Mouse (Mus musculus): ENCODE data around the gene Ckmt2.

Ckmt2 gene

DNA sequence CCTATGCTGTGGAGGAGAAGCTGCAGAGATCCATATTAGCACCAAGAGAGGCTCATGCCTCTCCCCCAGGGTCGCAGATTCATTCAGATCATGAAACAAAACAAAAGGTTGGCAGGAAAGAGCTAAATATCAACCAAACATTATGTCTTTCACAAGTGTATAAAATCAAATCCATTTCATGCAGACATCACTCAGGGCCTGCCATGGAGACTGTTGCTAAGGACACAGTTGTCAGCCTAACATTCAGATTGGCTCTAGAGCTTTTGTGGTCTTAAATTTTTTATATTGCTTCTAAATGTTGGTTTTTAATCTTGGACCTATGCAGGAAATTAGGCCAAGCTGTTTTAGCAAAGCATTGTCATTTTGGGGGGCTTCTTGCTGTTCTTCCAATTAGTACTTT, 8.1 kb downstream of the Ckmt2 start:
- DNase-seq = no peak

DNA sequence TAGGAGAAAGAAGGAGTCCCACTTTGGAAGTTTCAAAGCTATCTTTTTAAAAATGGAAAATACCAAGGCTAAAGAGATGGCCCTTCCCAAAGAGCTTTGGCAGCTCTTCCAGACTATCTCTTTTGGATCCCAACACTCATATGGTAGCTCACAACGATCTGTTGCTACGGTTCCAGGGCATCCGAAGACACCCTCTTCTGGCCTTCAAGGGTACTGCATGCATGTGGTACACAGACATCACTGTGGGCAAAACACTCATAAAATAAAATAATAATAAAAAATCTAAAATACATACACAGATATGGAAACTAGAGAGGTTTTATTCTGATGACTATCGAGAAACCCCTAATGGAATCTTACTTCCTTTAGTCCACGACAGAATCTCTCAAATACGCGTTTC, 17.9 kb downstream of the Ckmt2 start:
- peak; percentile 11 for DNase-seq

DNA sequence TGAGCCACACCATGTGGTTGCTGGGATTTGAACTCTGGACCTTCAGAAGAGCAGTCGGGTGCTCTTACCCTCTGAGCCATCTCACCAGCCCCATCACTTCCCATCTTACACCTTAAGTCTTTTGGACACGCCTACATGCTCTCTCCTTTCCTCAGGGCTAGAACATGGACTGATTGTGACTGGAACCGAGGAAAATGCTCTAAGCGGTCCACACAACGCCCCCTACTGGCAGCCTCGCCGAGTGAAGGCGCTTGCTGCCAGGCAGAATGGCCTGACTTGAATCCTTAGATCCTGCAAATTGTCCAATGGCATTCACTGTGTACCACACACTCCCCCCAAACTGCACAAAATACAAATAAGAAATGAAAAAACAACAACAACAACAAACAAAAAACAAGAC, 19.3 kb downstream of the Ckmt2 start:
- DNase-seq = no peak

DNA sequence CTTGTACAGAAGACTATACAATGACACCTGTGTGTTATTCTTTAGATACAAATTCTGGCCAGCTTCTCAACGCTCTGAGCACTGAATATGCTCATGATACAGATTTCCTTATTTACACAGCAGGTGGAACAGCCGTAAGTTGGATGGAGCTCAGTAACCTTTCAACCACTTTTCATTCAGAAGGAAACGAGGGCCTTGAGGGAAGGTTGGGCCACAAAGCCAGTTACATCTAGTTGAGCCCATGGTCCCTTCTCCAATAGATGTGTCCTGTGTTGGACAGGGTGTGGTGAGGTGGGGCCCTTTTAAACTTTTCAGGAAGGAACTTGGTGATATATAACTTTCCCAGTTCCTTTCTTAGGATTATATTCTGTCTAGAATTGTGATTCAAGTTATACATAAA, 22.3 kb downstream of the Ckmt2 start:
- DNase-seq = no peak

DNA sequence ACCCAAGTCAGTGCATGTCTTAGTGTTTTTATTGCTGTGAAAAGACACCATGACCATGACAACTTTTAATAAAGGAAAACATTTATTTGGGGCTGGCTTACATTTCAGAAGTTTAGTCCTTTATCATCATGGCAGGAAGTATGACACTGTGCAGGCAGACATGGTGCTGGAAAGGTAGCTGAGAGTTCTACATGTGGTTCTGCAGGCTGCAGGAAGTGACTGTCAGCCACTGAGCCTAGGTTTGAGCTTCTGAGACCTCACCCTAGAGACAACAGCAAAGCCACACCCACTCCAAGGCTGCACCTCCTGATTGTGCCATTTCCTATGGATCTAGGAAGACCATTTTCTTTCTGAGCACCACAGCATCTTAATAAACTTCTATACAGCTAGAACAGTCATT, 48.8 kb downstream of the Ckmt2 start:
- no peak for DNase-seq

DNA sequence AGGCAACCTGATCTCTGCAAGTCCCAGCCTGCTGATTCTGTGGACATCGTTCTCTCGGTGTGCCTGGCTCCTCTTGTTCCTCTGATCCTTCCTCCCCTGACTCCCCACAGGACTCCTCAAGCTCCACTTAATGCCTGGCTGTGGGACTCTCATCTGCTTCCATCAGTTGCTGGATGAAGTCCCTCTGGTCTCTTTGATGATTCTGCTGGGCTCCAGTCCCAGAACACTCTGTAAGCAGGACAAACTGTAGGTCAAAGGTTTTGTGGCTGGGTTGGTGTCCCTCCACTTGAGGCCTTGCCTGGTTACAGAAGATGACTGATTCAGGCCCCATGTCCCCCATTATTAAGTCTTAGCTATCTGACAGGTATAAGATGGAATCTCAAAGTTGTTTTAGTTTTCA, 50.6 kb downstream of the Ckmt2 start:
- DNase-seq = no peak

DNA sequence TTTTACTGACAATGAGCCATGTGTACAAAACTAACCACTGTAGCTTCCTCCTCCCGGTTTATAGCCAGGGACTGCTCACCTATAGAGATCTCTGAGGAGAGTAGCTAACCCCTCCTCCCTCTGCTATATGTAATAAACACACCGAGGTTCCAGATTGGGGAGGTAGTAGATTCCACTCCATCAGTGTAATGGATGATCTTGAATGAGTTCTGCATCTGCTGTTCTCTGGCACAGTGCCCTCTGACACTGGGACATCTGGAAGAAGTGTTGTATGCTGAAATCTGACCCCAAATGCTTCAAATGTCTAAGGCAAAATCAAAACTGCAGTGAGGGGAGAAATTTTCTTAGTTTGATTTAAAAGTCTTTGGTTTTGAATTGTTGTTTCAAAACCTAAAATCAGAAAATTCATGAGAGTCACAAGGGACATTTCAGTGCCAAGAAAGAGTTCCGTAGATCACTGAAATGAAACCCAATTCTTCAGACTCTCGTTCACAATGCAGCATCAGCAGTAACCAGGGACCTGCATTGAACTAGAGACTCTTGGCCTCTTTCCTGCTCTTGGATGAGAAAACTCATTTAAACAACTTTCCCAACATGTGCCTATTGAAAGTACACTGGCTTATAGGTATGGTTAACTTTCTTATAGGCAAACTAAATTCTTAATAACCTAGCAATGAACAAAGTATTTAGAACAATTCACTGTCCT, 51.7 kb downstream of the Ckmt2 start:
- DNase-seq = no peak

DNA sequence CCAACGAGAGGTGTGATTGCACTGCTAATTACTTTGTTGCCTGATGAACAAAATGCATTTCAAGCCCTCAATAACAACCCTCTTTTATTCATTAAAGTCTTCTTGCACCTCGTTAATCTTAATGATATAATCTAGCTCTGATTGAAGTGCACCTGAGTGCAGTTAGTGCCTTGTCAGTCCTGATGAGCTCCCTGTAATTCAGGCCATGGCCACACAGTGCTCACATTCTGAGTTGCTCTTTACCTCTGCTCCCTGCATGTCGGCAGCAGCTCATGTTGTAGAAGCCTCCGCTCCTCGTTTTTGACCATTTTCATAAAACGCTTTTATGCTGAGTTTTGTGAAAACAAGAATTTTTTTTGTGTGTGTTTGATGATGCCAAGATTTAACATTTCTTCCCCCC, 53.0 kb downstream of the Ckmt2 start:
- DNase-seq = no peak

DNA sequence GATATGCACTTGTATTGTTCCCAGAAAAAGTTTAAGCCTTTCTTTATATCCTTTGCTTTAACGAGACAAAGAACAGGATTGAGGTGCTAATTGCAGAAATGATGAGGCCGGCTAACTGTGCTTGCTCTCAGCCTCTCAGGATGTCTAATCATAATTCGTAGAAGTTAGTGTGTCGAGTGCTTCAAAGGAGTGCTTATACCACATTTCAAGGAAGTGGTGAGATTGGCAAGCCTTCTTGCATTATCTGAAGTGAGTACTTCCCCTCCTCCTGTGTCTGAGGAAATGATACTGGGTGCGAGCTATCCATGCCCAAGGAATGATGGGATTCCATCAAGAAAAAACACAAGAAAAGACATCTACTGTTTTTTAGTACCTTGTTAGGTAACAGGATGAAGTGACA, 62.0 kb downstream of the Ckmt2 start:
- no peak for DNase-seq

DNA sequence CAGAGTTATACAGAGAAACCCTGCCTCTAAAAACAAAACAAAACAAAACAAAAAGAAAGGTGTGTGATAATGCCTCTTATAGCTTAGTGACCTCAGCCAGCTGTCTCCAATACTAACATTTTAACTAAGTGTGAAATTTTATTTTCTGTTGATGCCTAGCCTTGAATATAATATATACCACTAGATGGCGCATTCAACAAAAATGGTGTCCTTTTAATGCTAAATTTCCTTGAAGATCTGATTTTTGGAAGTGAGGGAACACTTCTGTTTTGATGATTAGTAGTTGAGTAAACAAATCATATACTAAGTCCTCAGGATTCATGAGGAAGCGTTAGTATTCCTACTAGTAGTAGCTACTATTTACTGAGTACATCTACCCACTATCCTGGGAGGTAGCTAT, 67.2 kb downstream of the Ckmt2 start:
- DNase-seq = peak; percentile 38

DNA sequence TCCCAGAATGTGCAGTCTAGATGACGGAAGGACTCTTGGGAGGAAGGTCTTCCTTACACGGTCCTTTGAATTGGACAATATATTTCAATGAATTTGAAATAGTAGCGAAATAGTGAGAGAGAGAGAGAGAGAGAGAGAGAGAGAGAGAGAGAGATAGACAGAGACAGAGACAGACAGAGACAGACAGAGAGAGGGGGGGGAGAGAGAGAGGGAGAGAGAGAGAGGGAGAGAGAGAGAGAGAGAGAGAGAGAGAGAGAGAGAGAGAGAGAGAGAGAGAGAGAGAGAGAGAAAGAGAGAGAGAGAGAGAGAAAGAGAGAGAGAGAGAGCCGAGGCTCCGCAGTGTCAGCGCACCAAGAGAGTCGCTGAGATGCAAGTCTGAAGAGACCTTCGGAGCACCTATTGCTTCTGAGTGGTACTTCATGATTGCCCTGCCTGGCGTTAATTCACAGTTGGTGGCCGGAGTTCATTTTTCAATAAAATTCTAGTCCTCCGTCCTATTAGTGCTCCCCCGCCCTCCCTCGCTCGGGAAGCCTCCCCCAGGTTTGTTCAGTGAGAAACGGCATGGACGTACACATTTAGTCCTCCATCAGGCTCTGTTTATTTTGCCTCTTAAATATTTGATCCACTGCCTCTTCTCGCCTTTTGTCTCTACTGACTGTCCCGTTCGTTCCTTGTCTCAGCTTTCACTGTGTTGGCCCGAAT, 68.7 kb downstream of the Ckmt2 start:
- DNase-seq = peak; percentile 44

DNA sequence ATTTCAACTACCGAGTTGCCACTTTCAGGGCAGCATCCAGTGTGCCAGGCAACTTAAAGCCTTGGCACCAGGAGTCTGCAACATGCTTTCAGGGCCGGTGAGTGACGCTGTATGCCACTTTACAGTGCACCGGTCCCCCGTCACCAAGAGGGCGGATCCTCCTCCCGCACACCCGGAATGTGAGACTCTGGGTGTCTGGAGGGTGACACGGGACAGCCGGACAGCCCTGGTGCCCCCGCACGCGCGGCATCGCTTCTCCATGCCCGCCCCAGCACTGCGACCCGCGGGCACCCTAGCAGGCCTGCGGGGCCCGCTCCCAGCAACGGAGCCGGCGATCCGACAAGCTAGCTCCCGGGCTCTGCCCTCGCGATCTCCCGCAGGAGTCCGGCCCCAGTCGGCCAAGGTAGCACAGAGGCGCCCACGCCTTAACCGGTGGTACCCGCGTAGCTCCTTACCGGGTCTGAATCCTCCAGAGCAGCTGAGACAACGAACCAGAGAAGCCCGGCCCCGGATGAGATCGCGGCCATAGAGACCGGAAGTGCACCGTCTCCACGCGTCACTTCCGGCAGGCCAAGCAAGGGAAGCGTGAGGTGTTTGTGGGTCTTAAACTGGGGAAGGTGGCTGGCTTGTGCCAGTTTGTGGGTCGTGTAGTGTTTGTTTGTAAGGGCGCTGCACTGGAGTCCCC, 69.4 kb downstream of the Ckmt2 start, which contains the start of gene Zcchc9:
TSS of gene Zcchc9 (minus strand) at position 551 of the 685 bp plus-strand sequence.
- DNase-seq = peak; percentile 96

Measured in retina, postnatal 1 day (tissue).